Mouse (Mus musculus) adrenal gland, postnatal 25 days (tissue): Measurements from ENCODE around the gene Rab43. TPM values are rescaled to one million over a fixed set of nuclear protein-coding genes. Genes with fewer than 3 reads are reported as not detected.

ENCODE experiments used
- DNase-seq: peaks from one replicate; pipeline ENCODE4 v3.0.0; 2021; ENCODE audit warnings: mixed read lengths
- total RNA-seq: library from RNA; stranded (reverse); gene quantifications from 2 replicates; pipeline ENCODE4 v1.2.3, GENCODE M21; 2021

The Rab43 gene
- total RNA-seq, 1 experiment from 2014 or later: 34.9 TPM

DNA sequence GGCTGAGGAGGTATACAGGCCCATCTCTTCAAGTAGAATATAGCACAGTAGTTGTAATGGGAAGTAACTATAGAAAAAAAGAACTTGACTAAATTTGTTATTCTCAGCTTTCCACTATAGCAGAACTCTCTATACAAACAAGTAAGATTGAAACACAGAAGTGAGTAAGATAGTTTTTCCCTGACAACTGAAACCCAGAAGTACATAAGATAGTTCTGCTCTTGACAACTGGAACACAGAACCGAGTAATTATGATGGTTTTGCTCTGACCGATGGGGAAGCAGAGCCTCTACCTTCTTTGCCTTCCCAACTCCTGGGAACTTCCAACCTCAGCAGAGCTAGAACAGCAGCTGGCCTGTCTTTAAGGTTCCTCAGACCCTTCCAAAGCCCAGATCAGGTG, 2.8 kb downstream of the Rab43 start:
- DNase-seq: no peak

DNA sequence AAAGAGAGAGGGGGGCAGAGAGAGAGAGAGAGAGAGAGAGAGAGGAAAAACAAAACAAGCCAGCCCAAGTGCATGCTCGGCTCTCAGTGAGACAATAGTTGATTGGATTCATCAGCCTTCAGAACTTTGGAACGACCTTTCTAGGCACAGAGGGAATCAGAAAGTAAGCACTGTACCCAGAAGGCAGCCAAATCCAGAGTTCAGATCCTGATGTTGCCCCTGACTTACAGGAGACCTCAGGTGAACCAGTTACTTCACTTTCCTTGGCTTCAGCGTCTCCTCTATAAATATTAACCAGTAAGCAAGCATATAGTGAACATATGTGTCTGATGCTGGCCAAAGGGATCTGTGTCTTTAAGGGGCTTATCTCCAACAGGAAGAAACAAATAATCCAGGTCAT, 3.4 kb downstream of the Rab43 start:
- no peak for DNase-seq

DNA sequence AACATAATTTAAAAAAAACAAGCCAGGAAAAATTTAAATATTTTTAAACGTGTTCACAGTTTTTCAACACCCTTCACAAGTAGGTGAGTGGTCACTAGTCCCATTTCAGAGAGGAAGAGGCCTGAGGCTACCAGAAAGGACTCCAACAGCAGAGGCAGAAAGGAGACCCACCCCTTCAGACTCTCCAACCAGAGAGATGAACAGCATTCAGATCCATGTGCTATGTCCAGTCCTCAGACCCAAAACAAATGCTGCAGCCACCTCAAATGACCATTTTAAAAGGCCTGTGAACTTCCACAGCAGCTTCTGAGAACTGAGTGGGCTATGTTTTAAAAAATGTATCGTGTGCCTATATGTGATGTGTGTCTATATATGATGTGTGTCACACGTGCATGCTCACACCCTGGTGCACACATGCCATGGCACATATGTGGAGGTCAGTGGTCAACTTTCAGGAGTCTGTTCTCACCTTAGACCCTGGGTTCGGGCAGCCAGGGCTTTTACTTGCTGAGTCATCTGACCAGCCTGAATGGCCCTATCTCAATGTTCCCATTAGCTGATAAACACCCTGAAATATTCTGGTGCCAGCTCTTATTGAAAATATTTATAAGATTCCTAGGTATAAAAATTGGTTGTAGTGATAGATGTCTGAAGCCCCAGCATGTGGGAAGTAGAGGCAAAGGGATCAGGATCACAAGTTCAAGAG, 4.1 kb downstream of the Rab43 start:
- DNase-seq: no peak

DNA sequence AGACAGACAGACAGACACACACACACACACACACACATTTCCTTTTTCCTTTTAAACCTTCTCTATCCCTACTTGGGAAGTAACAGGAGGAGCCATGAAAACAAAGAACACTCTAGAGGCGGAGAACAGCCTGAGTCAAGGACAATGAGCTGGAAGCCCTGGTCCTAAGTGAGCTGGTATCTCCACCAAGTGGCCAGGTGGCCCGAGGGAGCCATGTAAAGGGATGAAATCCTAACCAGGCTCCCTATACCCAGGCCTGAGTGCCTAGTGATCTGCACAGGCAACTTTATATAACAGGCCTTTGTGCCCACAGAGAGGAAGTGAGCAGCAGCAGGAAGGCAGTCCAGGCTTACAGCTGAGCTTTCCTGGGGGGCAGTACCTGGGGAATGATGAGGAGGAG, 5.1 kb downstream of the Rab43 start:
- no peak for DNase-seq

DNA sequence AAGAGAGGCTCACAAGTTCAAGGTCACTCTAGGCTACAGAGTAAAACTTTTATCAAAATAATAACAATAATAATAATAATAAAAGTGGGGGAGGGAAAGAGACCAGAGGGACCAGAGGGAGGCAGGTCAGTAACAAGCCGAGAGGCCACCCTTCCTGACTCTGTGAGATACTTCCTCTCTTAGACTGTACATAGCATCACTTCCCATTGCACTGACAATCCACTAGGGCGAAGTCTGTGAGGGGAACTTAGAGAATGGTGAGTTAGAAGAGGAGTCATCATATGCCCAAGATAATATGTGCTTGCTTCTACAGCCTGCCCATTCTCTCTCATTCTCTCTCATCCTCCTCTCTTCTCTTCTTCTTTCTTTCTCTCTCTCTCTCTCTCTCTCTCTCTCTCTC, 5.9 kb downstream of the Rab43 start:
- DNase-seq: no peak

DNA sequence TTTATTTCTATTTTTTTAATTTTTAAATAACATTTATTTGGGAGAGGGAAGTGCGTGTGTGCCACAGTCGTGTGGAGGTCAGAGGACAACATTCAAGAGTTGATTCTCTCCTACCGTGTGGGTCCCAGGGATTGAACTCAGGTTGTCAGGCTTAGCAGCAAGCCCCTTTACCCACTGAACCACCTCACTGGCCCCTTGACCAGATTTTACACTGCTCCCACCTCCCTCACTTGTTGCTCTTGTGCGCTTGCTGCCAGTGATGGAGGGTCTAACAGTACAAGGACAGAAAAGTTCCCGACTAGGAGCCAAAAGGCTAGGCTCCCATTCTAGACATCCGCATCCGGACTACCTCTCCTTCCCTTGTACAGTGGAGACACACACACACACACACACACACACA, 6.5 kb downstream of the Rab43 start:
- DNase-seq: no peak

DNA sequence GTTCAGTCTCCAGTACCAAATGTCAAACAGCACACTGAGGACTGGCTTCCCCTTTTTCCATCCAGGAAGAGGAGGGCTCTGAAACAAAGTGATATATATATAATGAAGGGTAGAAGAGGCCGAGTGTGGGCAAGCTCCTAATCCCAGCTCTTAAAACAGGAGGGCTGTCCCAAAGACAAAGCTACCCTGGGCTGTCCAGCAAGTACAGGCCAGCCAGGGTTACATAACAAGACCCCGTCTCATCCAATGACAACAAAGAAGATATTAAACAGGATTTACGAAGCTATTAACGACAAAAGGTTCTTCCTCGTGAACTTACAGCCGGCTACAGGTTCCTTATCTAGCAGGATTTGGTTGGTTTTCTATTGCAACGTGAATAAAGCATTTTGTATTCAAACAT, 7.1 kb downstream of the Rab43 start:
- DNase-seq: no peak

DNA sequence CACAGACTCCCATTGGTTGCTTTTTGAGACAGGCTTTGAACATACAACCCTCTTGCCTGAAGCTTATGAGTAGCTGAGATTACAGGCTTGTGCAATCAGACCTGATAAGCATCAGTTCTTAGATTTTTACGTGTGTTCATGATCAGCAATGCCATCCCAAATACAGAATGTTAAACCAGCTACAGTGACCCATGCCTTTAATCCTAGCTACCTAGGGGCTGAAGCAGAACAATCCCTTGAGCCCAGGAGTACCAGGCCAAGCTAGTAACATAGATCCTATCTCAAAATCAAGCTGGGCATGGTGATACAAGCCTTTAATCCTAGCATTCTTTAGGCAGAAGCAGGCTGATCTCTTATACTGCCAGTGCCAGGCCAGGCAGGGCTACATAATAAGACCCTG, 7.9 kb downstream of the Rab43 start:
- DNase-seq: no peak

DNA sequence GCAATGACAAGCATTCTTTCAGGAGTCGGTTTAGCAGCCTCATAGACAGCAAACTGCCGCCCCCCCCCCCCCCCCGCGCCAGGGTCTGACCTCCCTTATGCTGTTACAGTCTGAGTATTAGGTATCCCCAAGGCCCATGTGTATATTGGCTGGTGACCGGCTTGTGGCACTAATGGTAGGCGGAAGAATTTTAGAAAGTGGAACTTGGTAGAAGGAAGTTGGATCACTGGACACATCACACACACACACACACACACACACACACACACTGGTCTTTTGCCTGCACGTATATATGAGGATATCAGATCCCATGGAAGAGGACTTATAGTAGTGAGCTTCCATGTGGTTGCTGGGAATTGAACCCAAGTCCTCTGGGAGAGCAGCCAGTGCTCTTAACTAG, 9.5 kb downstream of the Rab43 start:
- no peak for DNase-seq

DNA sequence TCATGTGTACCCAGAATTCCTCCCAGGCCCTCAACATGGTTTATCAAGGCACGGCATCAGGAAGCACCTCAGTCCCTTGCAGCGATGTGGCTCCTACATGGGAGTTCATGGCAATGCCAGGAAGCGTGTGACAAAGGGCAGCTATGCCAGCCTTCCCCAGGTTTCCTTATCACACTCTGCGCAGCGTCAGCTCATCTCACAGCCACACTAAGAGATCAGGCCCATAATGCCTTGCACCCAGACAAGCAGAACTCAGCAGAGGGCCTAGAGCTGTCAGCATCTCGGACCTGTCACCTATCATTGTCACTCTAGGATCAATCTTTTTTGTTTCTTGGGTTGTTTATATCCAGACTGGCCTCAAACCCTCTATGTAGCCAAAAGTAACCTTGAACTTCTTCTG, 12.4 kb downstream of the Rab43 start:
- no peak for DNase-seq

DNA sequence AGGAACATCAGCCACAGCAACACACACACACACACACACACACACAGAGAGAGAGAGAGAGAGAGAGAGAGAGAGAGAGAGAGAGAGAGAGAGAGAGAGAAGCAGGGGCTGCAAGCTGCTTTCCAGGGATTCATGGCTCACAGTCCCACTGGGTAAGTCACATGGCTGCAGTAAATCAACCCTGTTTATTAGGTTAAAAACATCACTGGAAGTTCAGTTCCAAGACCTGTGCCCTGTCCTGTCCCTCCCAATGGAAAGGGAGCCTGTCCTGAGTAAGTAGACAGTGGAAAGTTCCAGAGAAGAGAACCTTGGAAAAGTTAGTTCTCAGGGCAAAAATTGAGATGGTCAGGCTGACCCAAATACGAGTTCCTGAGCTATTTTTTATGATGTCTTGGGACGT, 14.6 kb downstream of the Rab43 start:
- DNase-seq: no peak

DNA sequence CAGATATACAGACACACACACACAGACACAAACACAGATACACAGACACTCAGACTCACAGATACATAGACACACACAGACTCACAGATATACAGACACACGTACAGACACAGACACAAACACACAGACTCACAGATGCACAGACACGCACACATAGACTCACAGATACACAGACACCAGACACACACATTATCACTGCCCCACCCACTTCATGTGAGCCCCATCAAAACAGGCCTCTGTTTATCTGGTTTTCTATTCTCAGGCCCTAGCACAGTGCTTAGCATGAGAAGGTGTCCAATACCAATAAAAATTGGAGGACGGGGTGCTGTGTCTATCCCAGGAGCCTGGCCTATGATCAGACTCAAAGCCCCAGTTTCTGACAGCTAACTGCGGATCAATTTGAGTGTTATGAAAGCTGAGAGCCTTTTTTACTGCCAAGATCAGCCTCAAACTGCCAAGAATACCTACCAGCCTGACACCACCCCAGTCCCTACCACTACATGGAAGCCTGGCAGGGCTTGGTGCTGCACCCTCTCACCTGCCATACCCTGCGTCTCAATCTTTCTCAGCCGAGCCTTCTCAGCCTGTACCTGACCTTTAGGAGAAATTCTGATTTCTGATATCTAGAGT, 15.6 kb downstream of the Rab43 start:
- no peak for DNase-seq

DNA sequence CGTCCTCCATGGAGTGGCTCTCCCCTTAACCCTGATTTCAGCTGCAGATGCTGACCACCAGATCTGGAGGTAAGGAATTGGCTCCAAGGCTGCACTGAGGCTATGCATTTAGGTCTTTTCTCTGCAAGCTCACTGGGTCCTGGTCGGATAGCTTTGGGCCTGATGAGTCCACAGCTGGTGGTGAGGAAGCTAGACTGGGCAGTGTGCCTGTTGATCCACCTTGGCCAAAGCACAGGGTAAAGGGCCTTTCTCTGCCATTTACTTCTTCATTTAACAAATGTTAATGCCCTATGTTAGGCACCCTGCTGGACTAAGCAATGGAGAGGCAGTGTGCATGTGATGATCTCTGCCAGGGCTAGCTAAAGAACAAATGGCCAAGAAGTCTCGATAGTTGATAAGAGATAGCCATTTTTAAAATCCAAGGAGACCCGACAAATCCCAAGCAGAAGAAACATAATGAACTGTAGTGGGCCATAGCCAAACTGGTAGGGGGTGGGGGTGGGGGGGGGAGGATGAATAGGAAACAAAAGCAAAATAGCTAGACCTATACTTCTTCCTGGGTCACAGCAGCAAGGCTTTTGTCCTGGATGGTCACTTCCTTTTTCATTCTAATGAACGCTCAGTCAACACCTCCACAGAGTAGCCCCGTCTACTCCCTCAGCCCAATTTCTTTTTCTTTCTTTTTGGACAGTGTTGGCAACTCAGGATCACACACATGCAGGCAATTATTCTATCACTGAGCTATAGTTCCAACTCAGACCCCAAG, 16.4 kb downstream of the Rab43 start:
- DNase-seq: no peak

DNA sequence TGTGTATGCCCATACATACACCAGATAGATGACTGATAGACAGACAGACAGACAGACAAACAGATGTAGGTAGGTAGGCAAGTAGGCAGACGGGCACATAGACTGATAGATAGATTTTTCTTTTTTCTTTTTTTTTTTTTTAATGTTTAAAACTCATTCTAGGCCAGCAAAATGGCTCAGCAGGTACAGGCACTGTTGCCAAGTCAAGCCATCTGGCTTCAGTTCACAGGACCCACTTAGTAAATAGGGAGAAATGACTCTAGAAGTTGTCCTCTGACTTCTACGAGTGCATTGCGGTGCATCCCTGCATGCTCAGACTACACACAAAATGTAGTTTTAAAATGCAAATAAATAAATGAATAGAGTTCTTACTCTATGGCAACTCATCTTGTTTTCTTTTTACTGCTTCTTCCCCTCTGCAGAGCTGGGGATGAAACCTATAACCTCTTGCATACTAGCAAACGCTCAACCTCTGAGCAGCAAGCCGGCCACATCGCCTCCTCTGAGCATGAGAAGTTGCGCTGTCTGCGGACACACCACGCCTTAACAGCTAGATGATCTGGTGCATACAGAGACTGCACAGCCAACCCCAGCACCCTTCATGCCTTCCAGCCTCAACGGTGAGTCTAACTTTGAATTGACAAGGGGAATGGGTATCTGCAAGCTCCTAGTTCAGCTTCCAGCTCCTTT, 18.0 kb downstream of the Rab43 start:
- DNase-seq: no peak

DNA sequence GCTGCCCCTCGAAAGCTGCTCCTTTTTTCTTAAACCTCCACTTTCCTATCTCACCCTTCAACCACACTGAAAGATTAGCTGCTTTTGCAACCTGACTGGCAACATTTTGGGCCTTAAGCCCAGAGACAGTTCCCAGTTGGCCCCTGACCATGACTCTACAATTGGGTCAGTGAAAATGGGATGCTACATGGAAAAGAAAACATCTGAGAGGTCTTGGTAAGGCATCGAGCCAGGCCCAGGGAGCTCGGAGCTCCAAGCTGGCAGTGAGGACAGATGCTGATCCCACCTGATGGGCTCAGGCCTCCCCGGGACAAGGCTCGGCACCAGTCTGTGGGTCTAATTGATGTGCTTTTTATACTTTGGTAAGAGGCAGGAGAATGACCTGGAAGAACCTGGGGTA, 20.1 kb downstream of the Rab43 start:
- no peak for DNase-seq

DNA sequence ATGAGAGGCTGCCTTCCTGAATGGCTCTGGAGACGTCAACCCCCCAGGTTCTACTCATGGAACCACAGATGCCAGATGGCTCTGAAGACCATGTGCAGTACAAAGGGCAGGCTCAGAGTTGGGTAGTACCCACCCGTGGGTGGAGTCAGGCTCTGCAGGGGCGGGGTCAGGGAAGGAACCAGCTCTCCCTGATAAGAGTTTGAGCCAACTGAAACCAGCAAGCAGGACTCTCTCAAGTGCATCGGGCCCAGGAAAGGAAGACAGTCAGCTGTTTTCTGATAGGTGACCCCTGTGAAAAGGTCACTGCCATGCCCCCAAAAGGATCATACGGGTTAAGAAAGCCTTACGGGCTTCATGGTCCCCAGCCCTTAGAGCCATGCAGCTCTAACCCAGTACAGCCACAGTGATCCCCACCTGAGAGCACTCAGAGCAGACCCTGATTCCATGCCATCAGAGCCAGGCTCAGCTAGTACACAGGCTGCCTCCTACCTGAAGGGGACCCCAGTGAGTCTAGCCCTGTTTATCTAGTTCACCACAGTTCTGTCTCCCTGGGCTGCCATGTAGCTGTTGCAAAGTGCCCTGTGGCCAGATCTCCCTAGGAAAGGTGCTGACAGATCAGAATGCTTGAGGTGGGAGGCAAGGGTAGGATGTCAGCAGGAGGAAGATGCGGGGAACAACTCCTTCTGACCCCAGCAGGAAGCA, 21.0 kb downstream of the Rab43 start:
- no peak for DNase-seq

DNA sequence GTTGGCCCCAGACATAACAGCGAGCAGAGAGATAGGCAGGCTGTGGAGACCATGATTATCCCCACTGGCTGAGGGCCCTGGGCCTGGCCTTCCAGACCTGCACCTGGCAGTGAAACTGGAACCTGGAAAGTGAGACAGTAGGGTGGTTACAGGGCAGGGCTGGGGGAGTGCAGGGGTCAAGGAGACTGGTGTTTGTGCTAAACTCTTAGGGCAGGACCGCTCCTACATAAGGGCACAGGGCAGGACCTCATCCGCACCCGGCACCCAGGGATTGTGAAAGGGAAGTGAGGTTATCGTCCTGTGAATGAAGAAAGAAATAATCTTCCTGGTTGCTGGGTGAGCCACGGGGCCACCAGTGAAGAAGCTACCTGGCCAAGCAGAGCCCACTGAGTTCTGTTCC, 22.2 kb downstream of the Rab43 start:
- no peak for DNase-seq

DNA sequence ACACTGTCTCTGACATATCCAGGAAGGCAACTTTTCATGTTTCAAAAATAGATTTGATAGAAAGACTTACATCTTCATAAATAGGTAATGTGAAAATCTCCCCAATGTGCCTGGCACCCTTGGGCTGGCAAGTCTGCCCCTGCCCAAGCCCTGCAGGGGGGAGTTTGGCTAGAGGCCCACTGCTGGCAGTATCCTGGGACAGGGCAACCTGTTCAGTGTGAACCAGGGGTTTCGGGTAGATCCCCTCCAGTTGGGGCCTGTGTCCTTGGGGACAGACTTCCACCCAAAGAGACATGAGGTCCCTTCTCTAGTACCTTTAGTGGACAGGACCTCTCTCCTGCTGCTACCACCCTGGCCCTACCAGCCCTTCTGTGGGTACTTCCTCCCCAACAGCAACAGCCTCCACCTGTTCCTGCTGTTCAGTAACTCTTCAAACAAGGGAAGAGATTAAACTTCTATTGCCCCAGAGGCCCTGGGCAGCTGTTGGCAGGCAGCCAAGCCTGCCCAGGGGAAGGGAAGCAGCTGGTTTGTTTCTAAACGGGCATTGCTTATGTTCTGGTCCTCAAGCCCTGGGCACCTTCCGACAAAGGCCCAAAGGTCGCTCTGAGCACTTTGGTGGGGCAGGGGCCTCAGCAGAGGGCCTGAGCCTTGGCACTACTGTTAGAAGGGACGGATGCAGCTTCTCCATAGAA, 22.9 kb downstream of the Rab43 start:
- DNase-seq: peak; percentile 60

DNA sequence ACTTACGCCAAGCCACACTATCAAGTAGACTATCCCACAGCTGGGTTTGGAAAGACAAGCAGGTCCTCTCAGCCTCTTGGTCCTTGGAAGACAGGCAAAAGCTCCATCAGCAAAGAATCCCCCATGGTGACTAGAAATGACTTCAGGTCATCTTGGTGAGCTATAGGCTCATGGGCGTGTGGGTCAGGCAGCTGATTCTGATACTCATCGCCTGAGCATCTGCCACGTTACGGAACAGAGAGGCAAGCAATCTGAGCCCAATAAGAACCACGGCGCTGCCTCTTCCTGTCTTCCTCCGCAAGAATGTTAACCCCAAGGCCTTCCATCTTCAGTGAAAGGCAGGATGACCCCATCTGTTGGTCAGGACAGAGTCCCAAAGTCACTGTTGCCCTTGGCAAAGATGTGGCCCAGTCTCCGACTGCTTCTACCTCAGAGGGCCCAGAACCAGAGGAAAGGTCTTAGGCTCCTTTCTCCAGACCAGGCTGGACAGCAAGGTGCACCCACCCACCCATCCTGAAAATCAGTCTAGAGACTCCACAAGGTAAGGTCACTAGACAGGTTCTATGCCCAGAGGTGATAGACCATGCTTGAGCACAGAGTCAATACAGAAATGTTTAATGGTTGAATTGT, 23.6 kb downstream of the Rab43 start:
- DNase-seq: no peak

DNA sequence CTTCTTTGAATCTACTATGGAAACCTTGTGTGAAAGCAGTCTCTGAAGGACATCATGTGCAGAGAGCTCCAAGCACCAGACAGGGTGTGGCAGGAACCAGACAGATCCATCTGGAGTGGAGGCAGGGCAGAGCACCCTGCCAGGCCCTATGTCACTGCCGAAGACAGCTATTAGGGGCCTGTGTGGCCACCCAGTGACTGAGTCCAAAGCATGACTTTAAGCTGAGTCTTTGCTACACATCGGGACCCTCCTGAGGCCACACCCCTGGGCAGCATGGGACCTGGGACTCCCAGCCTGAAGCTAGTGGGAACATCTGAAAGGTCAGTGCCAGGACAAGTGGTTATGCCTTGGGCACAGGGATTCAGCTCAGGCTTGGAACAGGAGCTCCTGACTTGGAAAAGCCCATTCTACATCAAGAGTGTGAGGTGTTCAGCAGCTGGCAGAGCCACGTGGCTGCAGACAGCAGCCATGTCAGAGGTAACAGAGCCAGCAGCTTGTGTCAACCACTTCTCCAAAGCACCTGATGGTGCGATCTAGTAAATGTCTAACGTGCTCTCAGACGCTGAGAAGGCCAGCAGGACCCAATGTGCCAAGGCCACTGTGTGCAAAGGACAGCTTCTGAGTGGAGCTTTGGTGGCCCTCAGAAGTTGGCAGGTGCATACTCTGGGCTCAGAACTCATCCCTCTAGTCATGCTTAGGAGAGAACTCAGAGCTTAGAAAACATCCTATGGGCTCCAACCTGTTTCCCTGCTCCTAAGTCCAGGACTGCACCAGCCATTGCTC, 24.7 kb downstream of the Rab43 start:
- no peak for DNase-seq

DNA sequence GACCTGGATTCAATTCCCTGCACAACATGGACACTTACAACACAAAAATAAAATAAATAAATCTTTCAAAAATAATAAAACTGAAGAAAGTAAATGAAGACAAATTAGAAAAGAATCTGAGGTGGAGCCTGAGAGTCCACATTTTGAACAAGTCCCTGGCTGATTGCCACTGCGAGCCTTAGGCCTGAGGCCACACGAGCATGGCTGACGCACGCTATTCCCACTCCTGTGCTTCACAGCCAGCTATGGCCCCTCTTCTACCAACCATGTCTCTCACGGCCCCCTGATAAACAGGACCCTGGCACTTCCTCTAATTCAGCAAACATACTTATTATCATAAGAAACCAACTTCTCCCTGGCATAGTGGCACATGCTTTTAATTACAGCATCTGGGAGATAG, 25.3 kb downstream of the Rab43 start:
- DNase-seq: no peak
